Mouse (Mus musculus): ENCODE results near the gene Chd4.
A peak's percentile ranks its signal among the peaks of the same experiment; 100 is the strongest.

Chd4 gene

DNA sequence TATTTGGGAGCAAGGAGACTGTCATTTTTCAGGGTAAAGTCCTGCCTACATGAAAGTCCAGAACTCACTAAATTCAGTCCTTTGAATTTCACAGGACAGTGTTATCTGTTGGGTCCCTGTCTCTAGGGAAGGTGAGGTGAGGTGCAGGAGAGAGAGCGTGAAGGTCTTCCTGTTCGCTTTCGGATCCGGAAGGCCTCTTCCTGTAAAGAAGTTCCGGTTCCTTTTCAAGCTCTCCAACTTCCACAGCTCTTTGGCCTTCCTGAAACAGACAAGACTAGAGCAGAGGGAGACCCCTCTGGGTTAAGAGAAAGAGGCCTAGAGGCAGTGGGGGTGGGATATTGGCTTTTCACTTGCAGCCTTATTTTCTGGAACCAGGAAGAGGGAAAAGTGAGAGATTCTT, 3.4 kb upstream of the Chd4 start:
- DNase-seq = no peak

DNA sequence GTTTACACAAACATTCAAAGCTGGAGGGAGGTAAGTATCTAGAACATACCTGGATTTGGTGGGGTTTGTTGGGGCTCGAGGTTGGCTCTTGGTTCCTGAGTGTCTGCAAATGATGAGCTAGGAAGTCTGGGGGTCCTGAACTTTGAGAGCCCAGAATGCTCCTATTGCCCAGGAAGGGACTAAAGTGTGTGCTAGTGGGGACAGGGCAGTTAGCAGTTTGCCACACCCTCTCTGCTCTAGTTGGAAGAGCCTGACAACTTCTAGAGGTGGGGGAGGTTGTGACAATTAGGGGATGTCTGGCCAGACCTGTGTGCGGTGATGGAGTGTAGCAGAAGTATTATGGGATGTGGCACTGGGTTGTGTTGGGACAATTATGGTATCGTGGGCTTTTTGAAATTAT, 938 bp upstream of the Chd4 start:
- no peak for DNase-seq

DNA sequence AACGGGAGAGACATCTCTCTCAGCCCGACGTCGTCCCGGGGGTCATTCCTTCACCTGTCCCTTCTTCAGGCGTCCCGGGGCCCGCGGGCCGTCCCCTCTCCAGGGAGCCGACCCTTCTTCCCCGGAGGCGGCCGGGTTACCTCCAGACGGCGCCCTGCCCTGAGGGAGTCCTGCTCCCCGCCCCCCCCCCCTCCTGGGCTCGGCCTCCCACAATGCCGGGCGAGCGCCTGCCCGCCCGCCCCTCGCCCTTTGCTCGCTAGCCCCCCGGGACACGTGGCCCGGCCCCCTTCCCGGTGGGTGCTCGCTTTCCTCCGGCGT, 457 bp downstream of the Chd4 start:
- DNase-seq = no peak

DNA sequence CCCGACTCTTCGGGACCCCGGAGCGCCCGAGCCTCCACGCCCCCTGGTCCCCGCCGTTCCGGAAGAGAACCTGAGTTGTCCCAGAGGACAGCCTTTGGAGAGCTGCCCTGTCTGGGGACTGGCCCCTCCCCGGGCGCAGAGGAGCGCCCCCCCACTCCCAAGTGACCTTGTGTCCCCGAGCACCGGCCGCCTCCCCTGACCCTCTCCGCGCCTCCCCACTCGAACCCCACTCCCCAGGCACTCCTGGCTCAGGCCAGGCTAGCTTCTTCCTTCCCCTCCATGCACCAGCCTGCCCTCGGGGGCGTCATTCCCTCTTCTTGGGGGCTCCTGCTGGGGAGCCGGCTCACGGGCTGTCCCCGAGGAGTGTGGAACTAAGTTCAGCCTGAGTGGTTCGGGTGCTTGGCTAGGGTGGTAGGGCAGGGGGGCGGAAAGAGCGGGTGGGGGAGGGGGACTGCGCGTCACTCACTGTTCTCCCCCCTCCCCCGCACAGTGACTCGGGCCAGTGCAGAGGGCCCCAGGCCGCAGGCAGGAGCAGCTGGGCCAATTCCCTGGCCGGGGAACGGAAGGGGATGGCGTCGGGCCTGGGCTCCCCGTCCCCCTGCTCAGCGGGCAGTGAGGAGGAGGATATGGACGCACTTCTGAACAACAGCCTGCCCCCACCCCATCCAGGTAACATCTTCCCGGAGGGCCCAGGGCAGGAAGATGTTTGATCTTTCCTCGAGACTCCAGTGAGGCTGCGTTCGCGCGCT, 990 bp downstream of the Chd4 start:
- DNase-seq = peak; percentile 71

DNA sequence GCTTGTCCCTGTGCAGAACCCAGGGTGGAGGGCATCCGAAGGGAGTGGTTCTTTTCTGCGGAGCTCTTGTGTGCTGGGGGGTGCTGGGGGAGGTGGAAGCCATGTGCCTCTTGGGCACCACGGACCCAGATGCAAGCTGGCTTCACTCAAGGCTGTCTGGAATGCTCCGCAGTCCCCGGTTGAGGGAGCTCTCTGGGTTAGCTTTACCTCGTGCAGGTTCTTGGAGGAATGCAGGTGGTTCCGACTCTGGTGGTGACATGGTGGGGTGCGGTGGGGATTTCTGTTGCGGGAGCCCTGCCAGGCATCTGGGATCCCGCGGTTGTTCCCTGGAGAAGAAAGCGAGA, 1.5 kb downstream of the Chd4 start:
- no peak for DNase-seq

DNA sequence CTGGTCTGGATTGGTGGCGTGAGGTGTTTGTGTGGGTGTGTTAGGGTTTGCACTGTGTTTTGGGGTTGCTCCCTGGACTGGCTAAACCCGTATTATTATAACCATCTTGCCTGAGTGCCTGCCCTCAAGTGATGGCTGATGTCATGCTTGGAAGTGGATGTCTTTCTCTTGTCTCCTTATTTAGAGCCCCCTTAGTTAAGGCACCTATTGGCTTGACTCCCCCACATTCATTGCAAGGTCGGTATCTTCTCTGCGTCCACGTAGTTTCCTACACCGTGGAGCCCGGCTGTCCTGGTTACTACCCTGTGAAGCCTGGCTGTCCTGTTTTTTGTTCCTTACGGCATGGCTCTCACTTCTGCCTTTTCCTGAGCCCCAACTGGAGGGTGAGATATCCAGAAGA, 2.2 kb downstream of the Chd4 start:
- DNase-seq = no peak

DNA sequence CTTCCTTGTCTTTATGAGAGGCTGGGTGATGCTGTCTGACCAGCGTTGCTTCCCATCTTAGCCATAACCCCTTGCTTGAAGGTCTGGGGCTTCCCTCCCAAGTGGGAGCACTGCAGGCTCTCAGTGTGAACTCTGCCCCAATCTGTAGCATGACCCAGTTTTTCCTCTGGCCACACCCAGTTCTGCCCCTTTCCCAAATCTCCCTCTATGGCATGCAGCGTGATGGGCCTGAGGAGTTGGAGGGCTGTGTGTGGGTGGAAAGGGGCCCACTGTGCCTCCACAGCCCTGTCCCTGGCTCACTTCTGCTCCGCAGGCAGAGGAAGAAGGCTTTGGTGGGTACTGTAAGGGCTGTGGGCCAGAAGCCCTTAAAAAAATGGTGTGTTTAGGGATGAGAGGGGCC, 2.7 kb downstream of the Chd4 start:
- no peak for DNase-seq

DNA sequence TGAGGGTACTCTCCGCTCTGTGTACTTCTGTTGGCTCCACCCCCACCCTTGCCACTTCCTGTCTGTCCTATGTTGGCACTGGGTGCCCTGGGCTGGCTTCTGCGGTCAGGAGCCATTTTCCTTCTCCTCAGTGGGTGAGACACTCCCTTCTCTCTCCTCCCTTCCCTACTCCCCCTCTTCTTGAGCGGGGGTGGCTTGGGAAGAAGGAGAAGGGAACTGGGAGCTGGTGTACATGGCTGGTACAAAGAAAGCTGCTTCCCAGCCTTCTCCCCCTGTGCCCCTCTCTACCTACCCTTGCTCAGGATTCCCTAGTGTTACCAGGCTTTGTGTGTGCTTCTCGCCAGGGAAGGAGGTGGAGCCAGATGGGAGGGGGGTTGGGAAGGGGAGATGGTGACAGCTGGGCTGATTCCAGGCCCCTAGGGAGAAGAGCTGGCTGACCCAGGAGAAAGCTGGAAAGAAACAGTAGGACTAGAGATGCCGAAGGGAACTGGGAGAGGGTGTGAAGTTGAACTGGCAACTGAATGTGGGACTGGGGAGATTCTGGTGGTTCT, 3.7 kb downstream of the Chd4 start:
- DNase-seq = no peak

DNA sequence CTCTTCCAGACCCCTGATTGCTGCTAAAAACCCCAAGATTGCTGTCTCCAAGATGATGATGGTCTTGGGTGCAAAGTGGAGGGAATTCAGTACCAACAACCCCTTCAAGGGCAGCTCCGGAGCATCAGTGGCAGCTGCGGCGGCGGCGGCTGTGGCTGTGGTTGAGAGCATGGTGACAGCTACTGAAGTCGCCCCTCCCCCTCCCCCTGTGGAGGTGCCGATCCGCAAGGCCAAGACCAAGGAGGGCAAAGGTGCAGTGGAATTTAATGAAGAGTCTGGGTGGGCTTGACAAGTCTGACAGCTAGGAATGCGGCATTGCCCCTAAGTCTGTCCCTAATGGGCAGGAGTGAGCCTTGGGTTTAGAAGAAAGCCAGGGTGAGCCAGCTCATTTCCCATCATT, 5.7 kb downstream of the Chd4 start:
- no peak for DNase-seq

DNA sequence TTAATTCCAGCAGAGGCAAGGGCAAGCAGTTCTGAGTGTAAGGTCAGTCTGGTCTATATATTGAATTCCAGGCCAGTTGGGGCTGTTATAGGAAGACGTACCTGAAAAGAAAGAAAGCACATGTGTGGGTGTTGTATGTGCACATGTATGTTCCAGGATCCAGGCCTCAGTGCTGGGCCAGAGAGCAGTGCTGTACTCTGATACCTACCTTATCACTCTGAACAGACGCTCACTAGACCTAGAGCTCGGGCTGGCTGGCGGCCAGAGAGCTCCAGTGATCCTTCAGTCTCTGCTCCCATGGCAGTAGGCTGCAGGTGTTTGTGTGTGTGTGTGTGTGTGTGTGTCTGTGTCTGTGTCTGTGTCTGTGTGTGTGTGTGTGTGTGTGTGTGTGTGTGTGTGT, 8.4 kb downstream of the Chd4 start:
- no peak for DNase-seq

DNA sequence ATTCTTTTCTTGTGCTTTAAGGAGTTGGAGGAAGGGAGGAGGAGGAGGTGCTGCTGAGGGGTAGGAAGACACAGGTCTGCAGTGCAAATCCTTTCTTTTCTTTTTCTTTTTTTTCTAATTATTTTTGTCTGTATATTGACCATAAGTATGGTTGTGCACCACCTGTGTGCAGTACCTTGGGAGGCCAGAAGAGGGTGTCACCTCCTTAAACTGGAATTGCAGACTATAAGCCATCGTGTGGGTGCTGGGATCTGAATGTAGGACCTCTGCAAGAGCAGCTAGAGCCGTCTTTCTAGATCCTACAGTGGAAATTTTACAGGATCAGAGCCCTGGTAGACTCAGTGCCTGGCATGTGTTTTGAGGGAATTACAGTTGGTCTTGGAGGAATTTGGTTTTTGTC, 11.9 kb downstream of the Chd4 start:
- no peak for DNase-seq

DNA sequence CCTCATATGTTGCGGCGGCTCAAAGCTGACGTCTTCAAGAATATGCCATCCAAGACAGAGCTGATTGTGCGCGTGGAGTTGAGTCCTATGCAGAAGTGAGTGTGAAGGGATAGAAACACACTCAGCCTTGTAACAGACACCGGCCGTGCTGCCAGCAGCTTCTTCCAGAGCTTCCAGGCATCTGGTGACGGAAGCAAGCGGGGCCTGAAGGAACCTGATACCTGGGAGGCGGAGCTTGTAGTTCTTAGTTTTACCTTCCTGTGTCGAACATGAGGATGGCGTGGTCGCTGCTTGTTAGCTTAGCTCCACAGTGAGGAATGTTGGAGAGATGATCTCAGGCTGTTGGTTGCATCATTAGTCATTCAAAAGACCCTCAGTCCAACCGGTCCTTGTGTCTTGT, 13.6 kb downstream of the Chd4 start:
- no peak for DNase-seq

DNA sequence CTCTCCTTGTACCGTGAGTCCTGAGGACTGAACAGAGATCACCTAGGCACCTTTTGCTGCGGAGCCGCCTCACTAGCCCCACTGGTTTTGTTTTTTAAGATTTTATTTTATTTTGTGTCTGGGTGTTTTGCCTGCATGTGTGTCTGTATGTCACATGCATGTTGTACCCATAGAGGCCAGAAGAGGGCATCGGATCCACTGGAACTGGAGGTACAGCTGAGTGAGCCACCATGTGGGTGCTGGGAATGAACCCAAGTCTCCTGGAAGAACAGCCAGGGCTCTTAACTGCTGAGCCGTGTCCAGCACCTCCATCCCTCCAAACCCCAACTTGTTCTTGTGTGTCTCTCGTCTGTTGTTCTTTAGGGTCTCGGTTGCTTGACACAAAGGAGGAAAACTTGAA, 15.1 kb downstream of the Chd4 start:
- DNase-seq = peak; percentile 53

DNA sequence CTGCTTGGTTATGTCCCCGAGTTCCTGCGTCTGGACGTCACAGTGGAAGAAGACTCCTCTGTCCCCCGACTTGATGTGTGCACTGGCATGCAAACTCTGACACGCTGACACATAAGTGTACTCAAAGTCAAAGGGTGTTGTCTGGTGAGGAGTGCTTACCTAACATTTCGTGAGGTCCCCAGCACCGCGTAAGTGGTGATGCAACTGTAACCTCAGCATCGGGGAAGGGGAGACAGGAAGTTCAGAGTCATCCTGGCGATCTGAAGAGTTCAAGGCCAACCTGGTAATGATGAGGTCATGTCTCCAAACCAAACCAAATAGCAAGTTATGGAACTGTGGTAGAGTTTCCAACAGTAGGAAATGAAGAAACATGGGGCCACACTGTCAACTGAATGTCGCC, 16.8 kb downstream of the Chd4 start:
- DNase-seq = no peak

DNA sequence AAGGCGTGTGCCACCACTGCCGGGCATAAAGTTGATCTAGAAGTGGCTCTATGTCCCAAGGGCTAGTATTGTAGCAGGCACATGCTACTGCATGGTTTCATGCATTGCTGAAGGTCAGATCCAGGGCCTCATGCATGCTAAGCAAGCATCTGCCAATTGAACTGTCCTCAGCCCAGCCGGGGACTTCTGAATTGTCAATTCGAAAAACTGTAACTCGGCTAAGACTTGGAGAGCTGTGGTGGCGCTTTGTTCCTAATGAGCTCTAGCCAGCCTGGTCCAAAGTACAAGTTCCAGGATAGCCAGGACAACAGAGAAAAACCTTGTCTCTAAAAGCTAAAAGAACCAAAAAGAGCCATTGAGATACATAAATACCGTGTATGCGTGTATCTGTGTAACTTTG, 23.6 kb downstream of the Chd4 start:
- DNase-seq = peak; percentile 34

DNA sequence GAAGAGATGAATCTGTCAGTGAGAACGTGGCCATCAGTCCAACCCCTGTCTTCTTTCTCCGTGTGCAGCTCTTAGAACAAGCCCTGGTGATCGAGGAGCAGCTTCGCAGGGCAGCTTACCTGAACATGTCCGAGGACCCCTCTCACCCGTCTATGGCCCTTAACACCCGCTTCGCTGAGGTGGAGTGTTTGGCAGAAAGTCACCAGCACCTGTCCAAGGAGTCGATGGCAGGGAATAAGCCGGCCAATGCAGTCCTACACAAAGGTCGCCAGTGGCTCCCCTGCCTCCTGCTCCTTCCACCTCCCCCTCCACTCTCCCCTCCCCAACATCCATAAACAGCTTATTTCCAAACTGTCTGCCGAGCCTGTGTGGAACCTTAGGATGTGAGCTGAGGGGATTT, 32.9 kb downstream of the Chd4 start:
- no peak for DNase-seq

DNA sequence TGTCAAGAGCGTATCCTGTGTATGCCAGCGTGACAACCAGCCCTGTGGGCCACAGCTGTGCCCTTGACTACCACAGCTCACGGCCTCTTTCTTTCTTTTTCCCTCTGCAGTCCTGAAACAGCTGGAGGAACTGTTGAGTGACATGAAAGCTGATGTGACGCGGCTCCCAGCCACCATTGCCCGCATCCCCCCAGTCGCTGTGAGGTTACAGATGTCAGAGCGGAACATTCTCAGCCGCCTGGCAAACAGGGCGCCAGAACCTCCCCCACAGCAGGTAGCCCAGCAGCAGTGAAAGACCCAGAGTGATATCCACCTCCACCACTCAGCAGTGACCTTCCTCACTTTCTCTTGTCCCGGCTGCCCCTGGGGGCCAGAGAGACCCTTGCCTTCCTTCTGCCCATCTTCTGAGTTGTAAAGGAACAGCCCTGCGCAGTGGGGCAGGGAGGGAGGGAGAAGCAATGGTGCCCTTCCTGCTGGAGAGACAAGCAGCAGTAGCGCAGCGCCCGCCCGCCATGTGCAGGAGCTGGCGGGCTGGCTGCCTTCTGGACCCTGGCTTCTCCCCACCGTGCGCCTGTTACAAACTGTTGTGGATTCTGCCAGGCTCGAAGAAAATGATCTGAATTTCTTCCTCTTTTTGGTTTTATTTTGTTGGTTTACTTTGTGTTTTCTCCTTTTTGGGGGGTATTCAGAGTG, 34.1 kb downstream of the Chd4 start:
- DNase-seq = no peak

DNA sequence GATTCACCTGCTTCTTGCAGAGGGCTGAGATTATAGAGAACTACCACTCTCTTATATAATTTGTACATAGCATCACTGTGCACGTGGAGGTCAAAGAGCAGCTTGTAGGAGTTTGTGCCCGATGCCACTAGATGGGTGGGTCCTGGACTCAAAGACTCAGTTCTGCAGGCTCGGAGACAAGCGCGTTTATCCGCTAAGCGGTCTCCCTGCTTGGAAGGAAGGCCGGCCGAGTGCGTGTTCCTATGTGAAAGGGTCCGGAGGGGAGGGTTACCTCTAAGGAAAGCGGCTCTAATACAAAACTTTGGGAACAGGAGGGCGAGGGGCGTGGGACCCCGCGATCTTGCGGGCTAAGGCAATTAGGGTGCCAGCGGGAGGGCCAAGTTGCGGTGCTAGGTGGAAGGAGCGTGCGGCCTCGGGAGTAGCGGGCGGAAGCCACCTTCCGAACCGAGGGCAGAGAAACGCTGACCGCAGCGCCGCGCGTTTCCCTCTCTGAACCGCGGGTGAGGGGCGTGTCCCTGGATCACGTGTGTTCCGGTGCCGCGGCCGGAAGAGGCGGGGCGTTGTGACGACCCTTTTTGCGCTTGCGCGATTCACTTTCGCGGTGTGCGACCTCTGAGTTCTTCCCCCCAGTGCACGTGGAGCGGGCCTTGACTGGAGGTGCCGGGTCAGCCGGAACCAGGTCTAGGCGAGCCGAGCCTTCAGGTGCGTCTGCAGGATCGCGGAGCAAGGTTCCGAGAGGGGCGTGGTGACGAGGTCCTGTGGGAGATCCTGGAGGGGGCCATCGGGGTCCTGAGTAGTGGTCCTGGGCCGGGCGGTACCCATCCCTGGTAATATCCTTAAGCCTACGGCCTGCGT, 35.7 kb downstream of the Chd4 start, which contains the start of gene Nop2:
TSS of gene Nop2 (plus strand) at position 608 of the 855 bp plus-strand sequence.
- peak; percentile 89 for DNase-seq

DNA sequence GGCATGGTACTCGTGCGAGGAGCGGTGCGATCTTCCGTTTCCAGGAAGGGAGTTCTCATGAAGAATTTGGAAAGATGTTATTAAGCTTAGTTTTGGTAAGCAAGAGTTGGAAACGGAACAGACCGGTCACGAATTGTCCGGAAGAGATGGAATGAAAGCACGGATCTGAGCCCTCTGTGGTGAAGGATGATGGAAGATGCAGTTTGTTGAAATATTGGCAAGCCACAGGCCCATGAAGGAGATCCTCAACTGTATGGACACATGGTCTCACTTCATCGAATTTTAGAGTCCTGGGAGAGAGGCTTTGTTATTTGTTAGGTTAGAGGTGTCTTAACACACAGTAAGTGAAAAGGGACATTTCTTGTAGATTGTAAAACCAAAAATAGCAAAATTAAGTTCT, 36.7 kb downstream of the Chd4 start:
- no peak for DNase-seq

DNA sequence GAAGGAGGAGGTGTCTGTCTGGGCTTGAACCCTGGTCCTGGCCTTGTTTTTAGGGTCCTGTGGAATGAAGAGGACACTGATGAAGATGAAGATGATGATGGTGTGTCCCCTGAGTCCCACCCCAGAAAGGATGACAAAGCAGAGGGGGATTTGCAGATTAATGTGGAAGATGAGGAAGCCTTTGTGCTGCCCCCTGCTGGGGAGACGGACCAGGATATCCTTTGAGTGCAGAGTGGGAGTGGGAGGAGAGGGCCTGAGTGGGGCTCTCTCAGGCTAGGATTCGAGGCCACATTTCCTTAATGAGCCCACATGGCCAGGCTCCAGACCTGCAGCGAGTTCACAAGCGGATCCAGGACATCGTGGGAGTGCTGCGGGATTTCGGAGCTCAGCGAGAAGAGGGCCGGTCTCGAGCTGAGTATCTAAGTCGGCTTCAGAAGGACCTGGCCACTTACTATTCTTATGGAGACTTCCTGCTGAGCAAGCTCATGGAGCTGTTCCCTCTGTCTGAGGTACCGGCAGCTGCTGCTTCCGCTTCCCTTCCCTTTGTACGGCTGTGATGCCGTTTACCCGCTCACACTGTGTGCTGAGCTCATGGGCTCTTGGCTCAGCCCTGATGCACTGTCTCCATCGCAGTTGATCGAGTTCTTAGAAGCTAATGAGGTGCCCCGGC, 41.4 kb downstream of the Chd4 start:
- peak; percentile 45 for DNase-seq

DNA sequence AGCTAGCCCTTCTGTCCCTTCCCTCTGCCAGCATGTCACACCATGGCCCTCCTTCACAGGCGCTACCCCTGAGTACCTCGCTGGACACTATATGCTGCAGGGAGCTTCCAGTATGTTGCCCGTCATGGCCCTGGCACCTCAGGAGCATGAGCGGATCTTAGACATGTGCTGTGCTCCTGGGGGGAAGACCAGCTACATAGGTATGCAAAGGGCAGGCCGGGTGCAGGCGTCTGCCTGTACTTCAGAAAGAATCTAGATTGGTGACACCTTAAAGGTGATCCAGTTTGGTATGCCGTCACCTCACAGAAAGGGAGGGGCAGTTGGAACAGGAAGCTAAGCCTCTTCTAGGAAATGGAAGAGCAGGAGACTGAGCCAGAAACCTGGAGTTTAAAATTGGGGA, 44.0 kb downstream of the Chd4 start:
- DNase-seq = no peak

DNA sequence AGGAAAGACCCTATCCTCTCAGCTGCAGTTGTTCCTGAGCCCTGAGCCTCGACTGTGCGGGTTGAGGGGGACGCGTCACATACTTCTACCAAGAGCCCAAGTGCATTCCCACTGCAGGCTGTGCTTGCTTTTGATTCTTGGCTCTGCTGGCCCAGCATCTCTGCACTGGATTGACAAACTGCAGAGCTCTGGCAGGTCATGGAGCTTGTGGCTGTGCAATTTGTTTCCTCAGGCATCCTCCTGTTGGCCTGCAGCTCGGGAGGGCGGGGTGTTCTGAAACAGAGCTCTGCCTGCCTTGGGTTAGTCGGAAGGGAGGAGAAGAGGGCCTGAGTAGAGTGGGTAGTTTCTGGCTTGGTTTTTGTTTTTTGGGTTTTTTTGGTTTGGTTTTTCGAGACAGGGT, 46.7 kb downstream of the Chd4 start:
- DNase-seq = no peak

DNA sequence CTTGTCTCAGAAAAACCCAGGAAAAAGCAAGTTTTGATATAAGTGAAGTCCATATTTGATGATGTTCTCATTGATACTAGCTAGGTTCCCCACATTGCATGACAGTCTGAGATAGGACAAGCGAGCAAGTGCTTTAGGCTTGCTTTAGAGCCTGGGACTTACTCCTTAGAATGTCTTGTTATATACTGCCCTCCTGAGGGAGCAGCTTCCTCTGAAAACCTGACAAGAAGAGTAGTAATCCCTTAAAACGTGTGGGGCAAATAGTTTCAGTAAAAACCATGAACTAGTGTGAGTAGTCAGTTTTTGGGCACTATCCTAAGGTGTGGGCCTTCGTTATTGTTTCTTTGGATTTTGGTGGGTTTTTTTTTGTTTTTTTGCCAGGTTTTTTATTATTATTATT, 47.3 kb downstream of the Chd4 start:
- DNase-seq = no peak

Data from kidney, adult 18-20 months (tissue).